Mouse (Mus musculus): Measurements from ENCODE around the gene Tpm1.
A peak's percentile ranks its signal among the peaks of the same experiment; 100 is the strongest.

Gene Tpm1

DNA sequence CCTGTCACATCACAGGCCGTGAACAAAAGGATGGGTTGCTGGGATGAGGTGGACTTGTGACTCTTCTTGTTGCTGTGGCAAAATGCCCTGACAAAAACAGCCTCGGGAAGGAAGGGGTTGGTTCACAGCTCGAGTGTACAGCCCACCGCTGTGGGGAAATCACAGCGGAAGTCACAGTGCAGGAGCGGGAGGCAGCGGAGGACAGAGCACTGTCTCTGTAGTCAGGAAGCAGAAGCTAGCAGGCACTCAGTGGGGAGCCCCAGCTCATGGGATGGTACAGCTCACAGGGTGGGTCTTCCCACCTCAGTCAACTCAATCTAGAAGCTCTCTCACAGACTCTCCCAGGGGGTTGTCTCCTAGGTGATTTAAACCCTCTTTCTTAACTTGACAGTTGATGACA, 63.8 kb downstream of the Tpm1 start:
- DNase-seq (ENCODE audit: low spot score) = no peak

DNA sequence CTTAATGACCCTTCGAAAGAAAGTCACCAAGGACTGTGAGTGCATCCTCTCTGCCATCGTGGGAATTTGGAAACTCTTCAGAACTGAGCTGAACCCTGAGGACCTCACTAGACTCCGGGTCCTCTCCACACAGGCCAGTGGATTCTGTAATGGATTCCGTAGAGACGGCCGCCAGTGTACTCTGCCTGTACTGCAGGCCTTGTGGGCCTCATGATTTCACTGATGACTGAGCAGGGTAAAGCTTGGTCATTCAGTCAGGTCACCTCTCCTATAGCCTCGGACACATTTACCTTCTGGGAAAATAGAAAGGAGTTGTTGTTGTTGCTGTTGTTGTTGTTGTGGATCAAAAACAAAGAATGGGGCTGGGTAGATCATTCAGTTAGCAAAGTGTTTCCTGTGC, 67.1 kb downstream of the Tpm1 start:
- DNase-seq (ENCODE audit: low spot score) = no peak

DNA sequence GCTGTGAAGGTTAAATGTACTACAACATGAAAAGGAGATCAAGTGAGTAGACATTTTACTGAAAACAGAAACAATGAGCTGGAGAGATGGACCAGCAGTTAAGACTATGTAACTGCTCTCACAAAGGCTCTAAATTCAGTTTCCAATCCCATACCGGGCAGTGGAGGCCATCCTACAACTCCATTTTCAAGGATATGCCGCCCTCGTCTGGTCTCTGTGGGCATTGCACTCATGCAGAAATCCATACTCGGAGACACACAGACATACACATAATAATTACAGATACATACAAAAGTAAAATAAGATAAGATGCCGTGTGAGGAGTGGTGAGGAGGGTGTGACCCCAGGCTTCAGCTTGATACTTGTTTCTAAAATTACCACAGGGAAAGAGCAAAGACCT, 68.7 kb downstream of the Tpm1 start:
- DNase-seq (ENCODE audit: low spot score) = peak; percentile 54

DNA sequence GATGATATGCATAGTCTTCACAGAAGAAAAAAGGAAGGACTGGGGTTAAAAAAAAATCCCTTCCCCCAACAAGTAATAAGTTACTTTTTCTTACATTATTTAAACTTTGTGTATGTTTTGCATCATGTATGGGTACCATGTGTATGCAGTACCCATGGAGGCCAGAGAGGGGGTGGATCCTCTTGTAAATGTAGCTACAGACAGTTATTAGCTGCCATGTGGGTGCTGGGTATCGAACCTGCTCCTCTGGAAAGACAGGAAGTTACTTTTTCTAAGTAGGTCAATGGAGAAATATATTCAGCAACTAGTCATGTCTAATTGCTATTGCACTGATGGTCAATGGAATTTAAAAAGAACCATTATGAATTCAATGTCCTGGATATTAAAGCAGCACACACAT, 70.7 kb downstream of the Tpm1 start:
- no peak for DNase-seq (ENCODE audit: low spot score)

DNA sequence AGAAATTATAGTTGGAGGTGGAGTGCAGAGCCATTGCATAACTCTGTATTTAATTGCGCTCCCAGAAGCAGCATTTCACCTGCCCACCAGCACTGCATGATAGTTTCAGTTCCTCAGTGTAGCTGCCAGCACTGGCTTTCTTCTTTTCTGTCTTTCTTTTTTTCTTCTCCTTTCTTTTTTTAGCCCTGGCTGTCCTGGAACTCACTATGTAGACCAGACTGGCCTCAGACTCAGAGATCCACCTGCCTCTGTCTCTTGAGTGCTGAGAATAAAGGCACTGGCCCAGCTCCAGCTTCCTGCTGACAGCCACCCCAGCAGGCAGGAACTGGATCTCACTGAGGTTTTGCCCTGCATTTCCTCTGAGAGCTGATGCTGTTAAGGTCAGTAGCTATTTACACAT, 71.2 kb downstream of the Tpm1 start:
- DNase-seq (ENCODE audit: low spot score) = no peak

DNA sequence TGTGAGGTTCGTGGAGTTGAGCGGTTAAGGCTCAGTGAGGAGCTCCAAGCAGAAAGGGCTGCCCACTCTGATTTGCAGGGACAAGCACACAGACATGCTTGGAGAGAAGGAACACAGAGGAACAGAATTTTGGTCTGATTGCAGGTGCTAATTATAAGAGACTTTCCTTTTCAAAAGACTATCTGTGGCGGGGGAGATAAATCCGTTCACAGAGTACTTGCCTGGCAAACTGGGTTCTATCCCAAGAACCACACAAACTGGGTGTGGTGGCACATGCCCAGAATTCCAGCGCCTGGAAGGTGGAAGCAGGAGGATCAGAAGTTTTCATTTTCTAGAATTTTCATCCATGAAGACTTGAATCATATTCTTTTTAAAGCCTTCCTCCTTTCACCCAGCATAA, 72.1 kb downstream of the Tpm1 start:
- no peak for DNase-seq (ENCODE audit: low spot score)

DNA sequence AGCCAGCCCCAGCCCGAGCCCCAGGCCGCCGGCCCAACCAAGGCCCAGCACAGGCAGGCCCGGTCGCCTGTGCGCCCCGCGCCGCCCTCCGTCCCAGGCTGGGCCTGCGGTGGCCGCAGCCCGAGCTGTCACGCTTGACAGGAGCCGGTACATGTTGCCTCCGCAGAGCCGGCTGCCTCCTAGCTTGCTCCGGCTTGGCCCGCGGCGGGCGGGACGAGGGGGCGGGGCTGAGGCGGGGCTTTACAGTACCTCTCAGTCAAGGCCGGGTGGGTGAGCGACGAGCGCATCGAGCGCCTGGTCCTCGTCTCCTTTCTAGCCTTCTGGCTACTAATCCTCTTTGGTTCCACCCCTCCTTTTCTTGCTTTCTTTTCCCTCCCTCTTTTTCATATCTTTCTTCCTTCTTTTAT, 74.0 kb downstream of the Tpm1 start, which contains the start of gene Lactb:
TSS of gene Lactb (minus strand) at position 246 of the 407 bp plus-strand sequence.
- DNase-seq (ENCODE audit: low spot score) = peak; percentile 93

DNA sequence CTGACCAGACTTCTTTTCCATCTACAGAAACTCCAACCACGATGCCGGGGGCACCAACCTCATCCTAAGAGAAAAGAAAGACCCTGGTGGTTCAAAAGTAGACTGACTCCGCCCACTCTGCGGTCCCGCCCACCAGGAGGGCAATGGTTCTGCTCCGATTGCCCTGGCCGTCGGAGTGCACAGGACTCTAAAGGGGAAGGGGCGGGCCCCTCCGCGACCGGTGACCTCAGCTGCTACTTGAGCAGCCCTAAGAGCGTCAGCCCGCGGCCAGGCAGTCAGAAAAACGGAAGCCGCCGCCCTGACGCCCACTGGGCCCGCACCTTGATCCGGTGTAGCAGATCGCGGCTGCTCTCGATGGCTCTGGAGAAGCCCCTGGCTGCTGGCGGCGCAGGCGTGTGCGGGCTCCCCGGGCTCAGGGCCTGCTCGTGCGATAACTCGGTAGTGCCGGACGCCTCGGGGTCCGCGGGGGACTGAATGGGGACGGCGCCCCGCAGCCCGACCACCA, 74.4 kb downstream of the Tpm1 start:
- peak; percentile 85 for DNase-seq (ENCODE audit: low spot score)
